Mouse (Mus musculus) MEL (cell line): ENCODE measurements around the gene Asb17.

Source experiments
- CTCF ChIP-seq, 3 experiments: IDR thresholded peaks in 2 of 3; conservative IDR thresholded peaks in 1 of 3; 2 replicates each; pipeline ENCODE4 v1.5.1; 2011 to 2012; ENCODE audit warnings: low read length in 3 of 3, low read depth in 2 of 3, mild to moderate bottlenecking in 2 of 3, improper control_type of control experiment in 1 of 3, inconsistent platforms in 1 of 3, mixed read lengths in 1 of 3, moderate library complexity in 1 of 3; ENCODE audit not compliant: control insufficient read depth in 1 of 3, insufficient read depth in 1 of 3, poor library complexity in 1 of 3, severe bottlenecking in 1 of 3
- E2F4 ChIP-seq: IDR thresholded peaks from 2 replicates; pipeline ENCODE4 v1.6.1; 2011; ENCODE audit warnings: low read depth, low read length, improper control_type of control experiment, borderline replicate concordance
- EP300 ChIP-seq, 2 experiments: IDR thresholded peaks; 2 replicates each; pipeline ENCODE4 v1.6.1; 2011; ENCODE audit warnings: improper control_type of control experiment in 2 of 2, low read length in 2 of 2, low read depth in 1 of 2, mild to moderate bottlenecking in 1 of 2
- HCFC1 ChIP-seq: IDR thresholded peaks from 2 replicates; pipeline ENCODE4 v1.6.1; 2012; ENCODE audit warnings: low read depth, mild to moderate bottlenecking, inconsistent platforms, low read length, improper control_type of control experiment, moderate library complexity
- MAFK ChIP-seq: IDR thresholded peaks from 2 replicates; pipeline ENCODE4 v1.6.1; 2011; ENCODE audit warnings: low read depth, mild to moderate bottlenecking, low read length, improper control_type of control experiment, borderline replicate concordance
- MXI1 ChIP-seq: IDR thresholded peaks from 2 replicates; pipeline ENCODE4 v1.6.1; 2011; ENCODE audit warnings: mild to moderate bottlenecking, low read depth, low read length, improper control_type of control experiment
- MYC ChIP-seq: IDR thresholded peaks from 2 replicates; pipeline ENCODE4 v1.6.1; 2011; ENCODE audit warnings: low read depth, mild to moderate bottlenecking, low read length, improper control_type of control experiment, moderate library complexity
- POLR2A ChIP-seq, 2 experiments: IDR thresholded peaks; 2 replicates each; pipeline ENCODE4 v1.6.1; 2011 to 2012; ENCODE audit warnings: low read length in 2 of 2, mild to moderate bottlenecking in 2 of 2, control low read depth in 1 of 2, improper control_type of control experiment in 1 of 2, low read depth in 1 of 2, moderate library complexity in 1 of 2; ENCODE audit not compliant: control insufficient read depth in 1 of 2, insufficient read depth in 1 of 2, poor library complexity in 1 of 2
- RAD21 ChIP-seq: IDR thresholded peaks from 2 replicates; pipeline ENCODE4 v1.6.1; 2011; ENCODE audit warnings: mild to moderate bottlenecking, low read depth, low read length, improper control_type of control experiment
- TAL1 ChIP-seq: IDR thresholded peaks from 2 replicates; pipeline ENCODE4 v1.6.1; 2012; ENCODE audit warnings: mild to moderate bottlenecking, inconsistent platforms, low read length, moderate library complexity, mixed read lengths
- TCF12 ChIP-seq: IDR thresholded peaks from 2 replicates; pipeline ENCODE4 v1.6.1; 2014; ENCODE audit warnings: low read depth, mild to moderate bottlenecking, inconsistent platforms, low read length, improper control_type of control experiment, moderate library complexity
- ZC3H11A ChIP-seq: IDR thresholded peaks from 2 replicates; pipeline ENCODE4 v1.6.1; 2012; ENCODE audit warnings: low read depth, mild to moderate bottlenecking, inconsistent platforms, low read length, improper control_type of control experiment
- ZMIZ1 ChIP-seq: IDR thresholded peaks from 2 replicates; pipeline ENCODE4 v1.6.1; 2012; ENCODE audit warnings: low read depth, mild to moderate bottlenecking, inconsistent platforms, low read length, improper control_type of control experiment, moderate library complexity

GRCm38 (mm10) chr3:153897216-153897615, 53.2 kb downstream of the Asb17 start:
- TF ChIP-seq ZC3H11A = no peak
- TF ChIP-seq MYC = no peak
- TF ChIP-seq HCFC1 = no peak
- no peak for TF ChIP-seq ZMIZ1
- TF ChIP-seq POLR2A (IDR thresholded peaks at IDR 0.05; ENCODE audit: control insufficient read depth in 1 of 2, insufficient read depth in 1 of 2, low read depth in 1 of 2, low read length in 2 of 2, poor library complexity in 1 of 2) = no peak
- no peak for TF ChIP-seq CTCF (IDR thresholded peaks at IDR 0.05 in 2 of 3, conservative IDR thresholded peaks at IDR 0.05 in 1 of 3; ENCODE audit: control insufficient read depth in 1 of 3, insufficient read depth in 1 of 3, low read depth in 2 of 3, low read length in 3 of 3, poor library complexity in 1 of 3, severe bottlenecking in 1 of 3)
- no peak for TF ChIP-seq RAD21
- no peak for TF ChIP-seq EP300 (IDR thresholded peaks at IDR 0.05; ENCODE audit: low read depth in 1 of 2, low read length in 2 of 2)
- no peak for TF ChIP-seq MXI1
- TF ChIP-seq TCF12 = no peak
- no peak for TF ChIP-seq E2F4
- TF ChIP-seq TAL1 = no peak
- no peak for TF ChIP-seq MAFK
